Mouse (Mus musculus) adrenal gland, adult 18-20 months (tissue): ENCODE data around the gene Evl. TPM values are rescaled to one million over a fixed set of nuclear protein-coding genes. Genes with fewer than 3 reads are reported as not detected.
"Not testable (repeated sequence)": the region's sequence is repeated elsewhere in the genome, so short reads cannot be mapped to it uniquely, and the experiment has no call there.

Source experiments
- DNase-seq, 2 experiments: peaks; one replicate each; pipeline ENCODE4 v3.0.0; 2021 to 2022; ENCODE audit warnings: low spot score in 2 of 2
- long read RNA-seq, 2 experiments: library from polyadenylated mRNA; stranded (forward); transcript quantifications; one replicate each; pipeline ENCODE4 v2.0.0; 2021
- total RNA-seq, 2 experiments: library from RNA; stranded (reverse); gene quantifications; 1 replicate in 1 of 2; 2 replicates in 1 of 2; pipeline ENCODE4 v1.2.3; 2021

Evl gene
- total RNA-seq, result 10 to 100 TPM; 37.3 to 43.4 TPM
- long read RNA-seq, experiment 1, transcript Evl-202 (13 exons, 2,121 nt), result major isoform, 8 of 12 reads
- long read RNA-seq, experiment 1, partial matches to known transcripts, result 1 of 12 reads
- long read RNA-seq, experiment 1, other reads (novel, unspliced or antisense), result 3 of 12 reads
- long read RNA-seq, experiment 2, transcript Evl-202 (13 exons, 2,121 nt), result major isoform, 12 of 25 reads
- long read RNA-seq, experiment 2, partial matches to known transcripts, result 5 of 25 reads
- long read RNA-seq, experiment 2, other reads (novel, unspliced or antisense), result 5 of 25 reads

- DNase-seq, result peak; percentile 74 to 79
Observed at GRCm38 (mm10) chr12:108554120-108554841, at the start of gene Evl. Gene Evl, plus strand, starts transcription at chr12:108554720.

- DNase-seq, result no peak
Observed at GRCm38 (mm10) chr12:108505846-108506245, 48.7 kb upstream of the Evl start.

GRCm38 (mm10) chr12:108507046-108507445, 47.5 kb upstream of the Evl start:
- DNase-seq, result not testable (repeated sequence)

GRCm38 (mm10) chr12:108510571-108510970, 43.9 kb upstream of the Evl start:
- no peak for DNase-seq

- no peak for DNase-seq
Observed at GRCm38 (mm10) chr12:108511009-108511408, 43.5 kb upstream of the Evl start.

GRCm38 (mm10) chr12:108515464-108515863, 39.1 kb upstream of the Evl start:
- no peak for DNase-seq

- no peak for DNase-seq
Observed at GRCm38 (mm10) chr12:108519374-108519773, 35.1 kb upstream of the Evl start.

- DNase-seq, result no peak
Observed at GRCm38 (mm10) chr12:108529214-108529613, 25.3 kb upstream of the Evl start.

GRCm38 (mm10) chr12:108534484-108534883, 20.0 kb upstream of the Evl start:
- no peak for DNase-seq

- no peak for DNase-seq
Observed at GRCm38 (mm10) chr12:108536461-108536860, 18.1 kb upstream of the Evl start.

GRCm38 (mm10) chr12:108541088-108541487, 13.4 kb upstream of the Evl start:
- peak in 1 of 2 experiments; percentile 24 for DNase-seq

- DNase-seq, result peak in 1 of 2 experiments; percentile 20
Observed at GRCm38 (mm10) chr12:108546508-108547153, 7.9 kb upstream of the Evl start.

GRCm38 (mm10) chr12:108547251-108547875, 7.2 kb upstream of the Evl start:
- no peak for DNase-seq

GRCm38 (mm10) chr12:108551731-108552130, 2.8 kb upstream of the Evl start:
- no peak for DNase-seq

- no peak for DNase-seq
Observed at GRCm38 (mm10) chr12:108553079-108553478, 1.4 kb upstream of the Evl start.

- DNase-seq, result peak; percentile 33 to 44
Observed at GRCm38 (mm10) chr12:108554861-108555556, 489 bp downstream of the Evl start.

- DNase-seq, result no peak
Observed at GRCm38 (mm10) chr12:108558194-108558593, 3.7 kb downstream of the Evl start.

GRCm38 (mm10) chr12:108563238-108563637, 8.7 kb downstream of the Evl start:
- no peak for DNase-seq

GRCm38 (mm10) chr12:108564910-108565506, 10.5 kb downstream of the Evl start:
- no peak for DNase-seq

- no peak for DNase-seq
Observed at GRCm38 (mm10) chr12:108579156-108579871, 24.8 kb downstream of the Evl start.
